Mouse (Mus musculus) neural tube, embryonic 14.5 days (tissue): ENCODE data around the gene Ipmk. TPM values are rescaled to one million over a fixed set of nuclear protein-coding genes. Genes with fewer than 3 reads are reported as not detected.
"Not testable (repeated sequence)": the region's sequence is repeated elsewhere in the genome, so short reads cannot be mapped to it uniquely, and the experiment has no call there.

ENCODE experiments used
- ATAC-seq: fragments of 200-750 bp; cut with Nextera tagmentation; 2 replicates; pipeline ENCODE4 v1.8.0; 2017; ENCODE audit warnings: low read depth, mild to moderate bottlenecking, moderate TSS enrichment, moderate library complexity
- H3K27ac ChIP-seq: fragments of 300-500 bp; sonication (generic); 2 replicates; pipeline ENCODE4 v1.5.1; 2014; ENCODE audit warnings: low read depth, mild to moderate bottlenecking, control low read depth, low read length, moderate library complexity, mixed read lengths
- H3K27me3 ChIP-seq: fragments of 300-500 bp; sonication (generic); 2 replicates; pipeline ENCODE4 v1.6.1; 2014; ENCODE audit warnings: low read length; ENCODE audit not compliant: control insufficient read depth, insufficient read depth
- H3K36me3 ChIP-seq: fragments of 300-500 bp; sonication (generic); 2 replicates; pipeline ENCODE4 v1.6.1; 2014; ENCODE audit warnings: low read length, mixed read lengths; ENCODE audit not compliant: control insufficient read depth, insufficient read depth
- H3K4me1 ChIP-seq: fragments of 300-500 bp; sonication (generic); 2 replicates; pipeline ENCODE4 v1.6.1; 2014; ENCODE audit warnings: low read length; ENCODE audit not compliant: control insufficient read depth, insufficient read depth
- H3K4me2 ChIP-seq: fragments of 300-500 bp; sonication (generic); 2 replicates; pipeline ENCODE4 v1.6.1; 2014; ENCODE audit warnings: mild to moderate bottlenecking, low read depth, low read length, control low read depth
- H3K4me3 ChIP-seq: fragments of 300-500 bp; sonication (generic); 2 replicates; pipeline ENCODE4 v1.5.1; 2014; ENCODE audit warnings: low read depth, low read length, control low read depth, mixed read lengths
- H3K9ac ChIP-seq: fragments of 300-500 bp; sonication (generic); replicated peaks from 2 replicates; pipeline ENCODE4 v1.6.1; 2014; ENCODE audit warnings: low read depth, mild to moderate bottlenecking, control low read depth, low read length, mixed read lengths
- H3K9me3 ChIP-seq: fragments of 300-500 bp; sonication (generic); 2 replicates; pipeline ENCODE4 v1.6.1; 2016; ENCODE audit warnings: low read length; ENCODE audit not compliant: control insufficient read depth
- WGBS: fragments of 180-500 bp; shearing (Covaris S2); extraction: QIAGEN DNeasy Blood & Tissue Kit; methylation state at CpG from one replicate; pipeline ENCODE4 v1.1.7; 2014; 5-methylcytosine and 5-hydroxymethylcytosine counted together
- polyA plus RNA-seq: library from polyadenylated mRNA; unstranded; fragments of >200 nt; fragmentation: Nextera tagmentation; extraction: Ambion mirVana; gene quantifications from 2 replicates; pipeline ENCODE4 v1.2.1, GENCODE M21; 2014

Gene Ipmk
- polyA plus RNA-seq, 1 experiment from 2014 or later = 24.3 TPM

DNA sequence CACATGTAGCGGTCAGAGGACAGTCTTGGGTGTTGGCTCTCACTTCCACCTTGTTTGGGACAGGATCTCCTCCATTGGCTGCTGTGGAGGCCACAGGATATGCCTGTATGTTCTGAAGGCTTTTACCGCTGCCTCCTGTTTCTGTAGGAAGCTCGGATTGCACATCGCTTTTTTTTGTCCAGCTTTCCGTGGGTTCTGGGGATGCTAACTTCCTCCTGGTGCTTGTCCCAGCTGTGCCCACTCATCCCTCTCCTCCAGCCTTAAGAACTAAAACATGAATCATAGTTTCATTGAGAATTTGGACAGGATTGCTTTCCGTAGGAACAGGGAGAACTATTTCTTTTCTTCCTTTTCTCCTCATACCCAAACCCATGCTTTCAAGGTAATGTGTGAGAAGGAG, 24.3 kb downstream of the Ipmk start:
- Histone ChIP-seq H3K9me3 (no peaks in the 10 kb centered on the region), H3K4me1 (no peaks in the 10 kb centered on the region), H3K9ac (no peak overlapping the region), H3K36me3 (no peaks in the 10 kb centered on the region), H3K4me3 (no peak overlapping the region), H3K27ac (no peak overlapping the region), H3K4me2 (no peak overlapping the region), H3K27me3 (no peaks in the 10 kb centered on the region)
- WGBS = 94% methylated on average over 6 of the region's 6 CpGs
- ATAC-seq = no peak

DNA sequence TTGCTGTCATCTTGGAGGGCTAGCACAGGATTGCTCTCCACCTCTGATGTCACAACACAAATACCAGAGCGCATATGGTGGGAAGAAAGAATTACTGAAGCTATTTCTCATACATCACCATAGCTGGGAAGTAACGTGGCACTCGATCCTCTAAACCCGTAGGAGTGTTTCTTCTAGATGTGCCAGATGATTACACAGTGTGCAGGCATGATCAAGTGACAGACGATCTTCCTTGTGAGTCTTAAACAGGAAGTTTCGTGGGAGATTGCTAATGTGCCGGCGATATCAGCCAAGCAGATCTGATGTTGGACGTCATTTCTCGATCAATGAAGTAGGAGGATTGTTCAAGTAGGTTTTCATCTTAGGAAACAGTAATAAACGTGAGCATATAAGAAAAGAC, 26.1 kb downstream of the Ipmk start:
- Histone ChIP-seq H3K9ac (no peak overlapping the region), H3K27me3 (no peaks in the 10 kb centered on the region), H3K4me2 (no peak overlapping the region), H3K36me3 (no peaks in the 10 kb centered on the region), H3K27ac (no peak overlapping the region), H3K4me3 (no peak overlapping the region), H3K9me3 (no peaks in the 10 kb centered on the region), H3K4me1 (no peaks in the 10 kb centered on the region)
- 93% methylated on average over 11 of the region's 11 CpGs for WGBS
- ATAC-seq = no peak

DNA sequence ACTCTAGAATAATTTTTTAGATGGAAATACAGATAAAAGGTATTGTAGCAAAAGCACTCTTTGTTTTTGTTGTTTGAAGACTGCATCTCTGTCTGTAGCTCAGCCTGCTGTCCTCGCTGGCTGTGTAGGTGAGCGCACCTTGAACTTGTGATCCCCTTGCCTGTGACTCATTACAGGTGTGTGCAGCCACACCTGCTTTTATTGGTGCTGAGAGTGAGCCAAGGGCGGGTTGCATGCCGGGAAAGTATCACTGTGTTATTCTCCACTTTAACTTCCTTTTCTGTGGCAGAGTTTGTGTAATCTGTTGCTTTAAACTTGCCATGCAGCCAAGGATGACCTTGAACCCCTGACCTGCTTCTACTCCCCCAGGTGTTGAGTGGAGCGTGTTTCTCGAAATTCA, 28.5 kb downstream of the Ipmk start:
- no peak overlapping the region for H3K27ac ChIP-seq
- H3K4me2 ChIP-seq = no peak overlapping the region
- no peak for ATAC-seq
- no peaks in the 10 kb centered on the region for H3K4me1 ChIP-seq
- no peak overlapping the region for H3K9ac ChIP-seq
- no peaks in the 10 kb centered on the region for H3K27me3 ChIP-seq
- 91% methylated on average over 6 of the region's 6 CpGs for WGBS
- H3K36me3 ChIP-seq = no peaks in the 10 kb centered on the region; the same call in 1 of the 2 replicates
- H3K9me3 ChIP-seq = no peaks in the 10 kb centered on the region
- H3K4me3 ChIP-seq = no peak overlapping the region

DNA sequence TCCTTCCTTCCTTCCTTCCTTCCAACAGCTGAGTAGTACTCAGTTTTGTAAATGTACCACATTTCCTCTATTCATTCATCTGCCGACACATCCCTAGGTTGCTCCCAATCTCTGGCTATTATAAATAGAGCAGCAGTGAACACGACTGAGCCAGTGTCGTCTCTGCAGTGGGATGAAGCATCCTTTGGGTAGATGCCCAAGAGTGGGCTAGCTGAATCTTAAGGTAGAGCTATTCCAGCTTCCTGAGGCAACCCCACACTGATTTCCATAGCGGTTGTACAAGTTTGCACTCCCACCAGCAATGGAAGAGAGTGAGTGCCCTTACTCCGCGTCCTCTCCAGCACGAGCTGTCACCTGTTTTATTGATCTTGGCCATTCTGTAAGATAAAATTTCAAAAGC, 32.8 kb downstream of the Ipmk start:
- no peak for ATAC-seq
- Histone ChIP-seq H3K4me3 (no peak overlapping the region), H3K4me1 (no peaks in the 10 kb centered on the region), H3K9me3 (no peaks in the 10 kb centered on the region), H3K36me3 (no peaks in the 10 kb centered on the region; the same call in 1 of the 2 replicates), H3K27ac (no peak overlapping the region), H3K27me3 (no peaks in the 10 kb centered on the region), H3K4me2 (no peak overlapping the region), H3K9ac (no peak overlapping the region)
- 95% methylated on average over 7 of the region's 7 CpGs for WGBS

DNA sequence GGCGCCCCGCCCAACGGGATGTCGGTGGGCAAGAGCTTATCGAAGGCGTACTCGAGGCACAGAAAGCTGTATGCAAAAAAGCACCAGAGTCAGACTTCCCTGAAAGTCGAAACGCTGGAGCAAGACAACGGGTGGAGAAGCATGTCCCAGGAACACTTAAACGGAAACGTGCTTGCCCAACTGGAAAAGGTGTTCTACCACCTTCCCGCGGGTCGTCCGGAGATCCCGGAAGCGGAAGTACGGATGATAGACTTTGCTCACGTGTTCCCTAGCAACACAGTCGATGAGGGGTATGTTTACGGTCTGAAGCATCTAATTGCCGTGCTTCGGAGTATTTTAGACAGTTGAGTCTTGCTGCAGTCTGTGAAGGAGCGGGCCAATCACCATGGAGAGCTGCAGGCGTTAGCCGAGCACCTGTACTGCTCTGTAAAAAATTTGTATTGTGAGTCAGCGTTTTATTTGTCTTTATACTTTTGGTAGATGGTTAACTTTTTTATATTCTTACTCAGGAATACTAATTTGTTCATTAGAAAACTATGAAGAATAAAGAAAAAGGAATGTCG, 34.0 kb downstream of the Ipmk start:
- no peak overlapping the region for H3K4me3 ChIP-seq
- H3K9me3 ChIP-seq = no peaks in the 10 kb centered on the region
- no peaks in the 10 kb centered on the region; the same call in 1 of the 2 replicates for H3K36me3 ChIP-seq
- no peak overlapping the region for H3K4me2 ChIP-seq
- WGBS = 90% methylated on average over 29 of the region's 29 CpGs
- H3K27ac ChIP-seq = no peak overlapping the region
- no peaks in the 10 kb centered on the region for H3K4me1 ChIP-seq
- no peak overlapping the region for H3K9ac ChIP-seq
- no peak for ATAC-seq
- H3K27me3 ChIP-seq = no peaks in the 10 kb centered on the region

DNA sequence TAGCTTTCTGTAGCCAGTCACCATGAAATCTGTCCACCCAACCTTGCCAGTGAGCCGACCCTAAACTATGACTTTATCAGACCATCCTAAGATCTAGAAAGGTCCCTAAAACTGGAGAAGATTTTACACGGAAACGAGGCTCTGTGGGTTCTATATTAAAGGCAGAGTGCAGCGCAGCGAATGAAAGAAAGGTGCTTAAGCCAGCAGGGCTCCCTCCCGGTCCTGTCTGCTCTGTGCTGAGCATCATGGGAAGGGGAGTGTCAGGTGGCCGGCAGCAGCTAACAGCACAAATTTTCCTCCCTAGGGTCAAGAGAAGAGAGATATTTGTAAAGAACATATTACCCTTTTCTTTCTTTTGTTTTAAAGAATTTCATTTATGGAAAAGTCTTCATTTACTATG, 34.5 kb downstream of the Ipmk start:
- WGBS = 69% methylated on average over 7 of the region's 7 CpGs
- no peak for ATAC-seq
- Histone ChIP-seq H3K4me1 (no peaks in the 10 kb centered on the region), H3K9ac (no peak overlapping the region), H3K36me3 (no peaks in the 10 kb centered on the region; the same call in 1 of the 2 replicates), H3K27ac (no peak overlapping the region), H3K27me3 (no peaks in the 10 kb centered on the region), H3K4me2 (no peak overlapping the region), H3K9me3 (no peaks in the 10 kb centered on the region), H3K4me3 (no peak overlapping the region)

DNA sequence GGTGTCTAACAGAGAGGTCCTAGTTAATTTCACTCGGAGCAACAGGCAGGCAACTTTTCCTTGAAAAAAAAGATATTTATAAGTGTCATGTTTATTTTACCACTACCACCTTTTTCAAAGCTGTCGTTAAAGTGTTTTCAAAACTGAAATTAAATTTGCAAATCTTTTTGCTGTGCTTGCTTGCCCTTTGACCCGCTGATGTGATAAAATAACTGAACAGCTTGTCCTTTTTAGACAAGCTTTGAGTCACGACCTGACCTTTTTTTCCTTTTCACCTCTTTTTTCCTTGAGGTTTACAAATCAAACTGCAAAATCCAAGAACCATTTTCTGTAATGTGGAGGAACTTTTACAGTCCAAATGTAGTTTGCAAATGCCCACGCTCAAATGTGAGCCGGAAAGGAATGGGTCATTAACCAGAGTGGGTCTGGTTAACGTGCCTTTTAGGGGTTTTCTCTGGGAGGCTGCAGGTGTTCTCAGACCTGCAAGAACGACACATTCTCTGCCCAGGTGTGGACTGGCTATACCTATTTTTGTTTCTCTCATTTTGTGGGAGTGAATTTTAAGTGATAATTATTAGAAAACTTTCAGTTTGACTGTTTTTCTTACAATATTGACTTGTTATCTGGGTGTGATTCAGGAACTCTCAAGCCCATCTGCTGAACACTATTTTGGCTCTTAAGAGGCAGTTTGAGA, 35.4 kb downstream of the Ipmk start:
- Histone ChIP-seq H3K4me1 (no peaks in the 10 kb centered on the region), H3K9ac (no peak overlapping the region), H3K27me3 (no peaks in the 10 kb centered on the region), H3K4me3 (no peak overlapping the region), H3K36me3 (no peaks in the 10 kb centered on the region; the same call in 1 of the 2 replicates), H3K9me3 (no peaks in the 10 kb centered on the region), H3K27ac (no peak overlapping the region), H3K4me2 (no peak overlapping the region)
- WGBS = 68% methylated on average over 8 of the region's 8 CpGs
- ATAC-seq = no peak

DNA sequence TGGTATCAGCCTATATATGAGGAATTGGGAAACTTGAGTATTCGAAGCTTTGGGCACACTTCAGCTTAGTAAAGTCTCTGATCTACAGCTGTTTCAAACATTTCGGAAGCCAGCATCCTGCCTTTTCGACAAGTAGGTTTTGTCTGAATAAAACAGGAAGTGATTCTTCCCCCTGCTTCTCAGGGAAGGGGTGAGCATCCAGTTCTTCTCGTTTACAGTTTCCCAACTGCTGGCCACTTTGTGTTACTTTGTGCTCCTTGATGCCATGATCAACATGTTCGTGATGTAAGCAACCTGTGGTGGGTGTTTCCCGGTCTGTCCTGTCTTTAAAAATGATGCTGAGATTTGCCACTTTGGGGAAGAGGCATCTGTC, 36.0 kb downstream of the Ipmk start:
- H3K36me3 ChIP-seq, H3K4me1 ChIP-seq, H3K4me2 ChIP-seq, ATAC-seq, H3K9ac ChIP-seq, H3K27ac ChIP-seq, H3K27me3 ChIP-seq, H3K9me3 ChIP-seq, H3K4me3 ChIP-seq: not testable (repeated sequence)
- 79% methylated on average over 6 of the region's 6 CpGs for WGBS

DNA sequence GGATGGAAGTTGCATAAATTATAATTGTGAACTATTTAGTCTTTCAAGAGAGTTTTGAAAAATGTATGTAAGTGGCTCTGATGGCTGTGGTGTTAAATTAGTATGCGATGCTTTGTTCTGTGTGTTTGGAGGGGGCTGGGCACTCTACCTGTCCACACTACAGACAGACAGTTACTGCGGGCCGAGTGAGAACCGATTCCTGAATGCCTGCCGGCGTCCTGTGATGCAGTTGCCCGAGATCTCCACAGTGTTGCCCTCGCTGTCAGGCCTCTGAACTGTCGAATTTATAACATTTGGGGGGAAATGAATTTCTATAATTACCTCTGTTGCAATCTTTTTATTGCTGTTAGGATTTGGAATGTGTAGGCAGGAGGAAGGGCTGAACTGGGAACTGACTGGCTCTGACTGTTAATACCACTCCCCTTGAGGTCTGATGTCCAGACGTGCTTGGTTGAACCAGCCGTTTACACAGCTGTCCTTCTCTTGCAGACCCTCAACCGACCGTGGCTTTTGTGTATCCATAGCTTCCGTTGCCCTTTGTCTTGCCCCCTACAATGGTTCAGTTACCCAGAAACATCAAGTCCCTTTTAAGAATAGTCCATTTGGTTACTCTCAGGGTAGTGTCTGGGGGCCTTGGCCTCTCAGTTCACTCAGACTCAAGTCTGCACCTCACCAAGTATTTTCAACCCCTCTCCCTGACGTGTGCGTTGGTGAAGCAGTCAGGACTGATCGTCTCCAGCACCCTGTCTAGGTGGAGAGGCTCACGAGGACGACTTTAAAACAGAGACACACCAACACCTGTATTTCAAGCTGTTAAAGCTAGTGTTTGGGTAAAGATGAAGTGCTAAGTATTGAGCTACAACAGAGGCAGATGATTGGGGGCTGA, 36.8 kb downstream of the Ipmk start:
- Histone ChIP-seq H3K27me3 (no peaks in the 10 kb centered on the region), H3K4me2 (no peak overlapping the region), H3K4me3 (no peak overlapping the region), H3K9ac (no peak overlapping the region), H3K9me3 (no peaks in the 10 kb centered on the region), H3K36me3 (no peaks in the 10 kb centered on the region; the same call in 1 of the 2 replicates), H3K4me1 (no peaks in the 10 kb centered on the region), H3K27ac (no peak overlapping the region)
- no peak for ATAC-seq
- WGBS = 65% methylated on average over 19 of the region's 19 CpGs
